Mouse (Mus musculus): ENCODE data around the gene Otop2. TPM values are rescaled to one million over a fixed set of nuclear protein-coding genes. Genes with fewer than 3 reads are reported as not detected.

Otop2 gene
- polyA plus RNA-seq, 1 experiment from 2014 or later: not detected

DNA sequence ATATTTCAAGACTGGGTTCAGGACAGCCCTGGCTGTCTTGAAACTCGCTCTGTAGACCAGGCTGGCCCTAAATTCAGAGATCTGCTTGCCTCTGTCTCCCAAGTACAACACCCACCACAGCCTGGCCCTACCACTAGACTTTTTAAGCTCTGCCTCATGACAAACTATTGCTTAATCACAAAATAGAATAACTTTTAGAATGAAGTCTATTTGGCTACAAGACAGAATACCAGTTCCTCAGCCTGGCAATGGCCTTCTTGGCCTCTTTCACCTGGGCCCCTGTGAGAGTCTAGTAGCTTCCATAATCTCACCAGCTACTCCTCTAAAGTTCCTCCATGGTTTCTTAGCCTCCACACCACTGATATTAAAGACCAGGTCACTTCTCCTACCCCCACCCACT lies 16.6 kb upstream of the Otop2 start:
- no peak for ATAC-seq (ENCODE audit: low FRiP score, low read depth)
- H3K27ac ChIP-seq (replicated peaks): no peak overlapping the region

DNA sequence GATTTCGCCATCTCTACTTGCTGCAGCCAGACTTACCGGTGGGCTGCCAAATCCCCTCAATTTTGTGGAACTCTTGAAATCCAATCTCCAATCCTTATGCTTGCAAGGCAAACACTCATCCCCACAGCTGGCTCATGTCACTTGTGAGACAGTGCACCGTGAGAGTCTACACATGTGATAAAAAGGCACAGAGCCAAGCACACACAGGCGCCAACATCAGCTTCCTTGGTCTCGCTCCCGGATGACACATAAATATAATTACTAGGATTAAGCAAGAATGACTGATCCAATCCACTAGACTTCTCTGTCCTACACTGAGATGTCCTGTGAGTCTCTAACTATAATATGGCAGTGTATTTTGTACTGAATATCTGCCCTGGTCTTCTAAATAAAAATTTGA lies 16.0 kb upstream of the Otop2 start:
- no peak for ATAC-seq (ENCODE audit: low FRiP score, low read depth)
- Histone ChIP-seq H3K9me3 (no peaks in the 10 kb centered on the region), H3K4me3 (no peak overlapping the region), H3K36me3 (no peaks in the 10 kb centered on the region), H3K27me3 (peaks cover 4% of the 10 kb centered on the region), H3K9ac (replicated peaks) (no peak overlapping the region), H3K27ac (replicated peaks) (no peak overlapping the region), H3K4me2 (replicated peaks) (no peak overlapping the region), H3K4me1 (peaks cover 4% of the 10 kb centered on the region; the same call in 1 of the 2 replicates)
- 92% methylated on average over 6 of the region's 6 CpGs for WGBS

More for the DNA sequence above, 16.6 kb upstream of the Otop2 start:
- no peaks in the 10 kb centered on the region for H3K9me3 ChIP-seq
- H3K4me1 ChIP-seq: peaks cover 4% of the 10 kb centered on the region; the same call in 1 of the 2 replicates
- H3K27me3 ChIP-seq: no peaks in the 10 kb centered on the region; the same call in 1 of the 2 replicates
- no peak overlapping the region for H3K4me2 ChIP-seq (replicated peaks)
- 95% methylated on average over 1 of the region's 1 CpGs for WGBS
- H3K4me3 ChIP-seq: no peak overlapping the region
- H3K9ac ChIP-seq (replicated peaks): no peak overlapping the region
- H3K36me3 ChIP-seq: no peaks in the 10 kb centered on the region

DNA sequence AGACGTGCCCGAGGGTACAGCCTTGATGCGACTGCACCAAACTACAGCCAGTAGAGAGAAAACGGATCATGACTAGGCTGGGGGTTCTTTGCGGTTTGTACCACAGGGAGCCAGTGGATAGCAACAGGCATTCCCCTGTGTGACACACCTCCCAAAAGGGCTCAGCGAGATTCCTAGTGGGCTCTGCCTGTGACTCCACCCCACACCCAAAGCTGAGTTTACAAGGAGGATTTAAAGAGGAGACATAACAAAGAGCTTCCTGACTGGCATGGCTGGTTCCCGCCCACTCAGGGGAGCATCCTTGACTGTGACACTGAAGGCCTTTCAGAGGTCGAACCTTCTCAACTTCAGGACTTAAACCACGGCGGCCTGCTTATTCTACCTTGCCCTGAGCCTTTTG lies 15.5 kb upstream of the Otop2 start:
- H3K4me3 ChIP-seq: no peak overlapping the region
- H3K4me1 ChIP-seq: peaks cover 4% of the 10 kb centered on the region; the same call in 1 of the 2 replicates
- H3K27me3 ChIP-seq: peaks cover 10% of the 10 kb centered on the region
- ATAC-seq (ENCODE audit: low FRiP score, low read depth): no peak
- H3K4me2 ChIP-seq (replicated peaks): no peak overlapping the region
- 78% methylated on average over 10 of the region's 10 CpGs for WGBS
- H3K9me3 ChIP-seq: no peaks in the 10 kb centered on the region
- no peak overlapping the region for H3K9ac ChIP-seq (replicated peaks)
- H3K27ac ChIP-seq (replicated peaks): no peak overlapping the region
- H3K36me3 ChIP-seq: no peaks in the 10 kb centered on the region

DNA sequence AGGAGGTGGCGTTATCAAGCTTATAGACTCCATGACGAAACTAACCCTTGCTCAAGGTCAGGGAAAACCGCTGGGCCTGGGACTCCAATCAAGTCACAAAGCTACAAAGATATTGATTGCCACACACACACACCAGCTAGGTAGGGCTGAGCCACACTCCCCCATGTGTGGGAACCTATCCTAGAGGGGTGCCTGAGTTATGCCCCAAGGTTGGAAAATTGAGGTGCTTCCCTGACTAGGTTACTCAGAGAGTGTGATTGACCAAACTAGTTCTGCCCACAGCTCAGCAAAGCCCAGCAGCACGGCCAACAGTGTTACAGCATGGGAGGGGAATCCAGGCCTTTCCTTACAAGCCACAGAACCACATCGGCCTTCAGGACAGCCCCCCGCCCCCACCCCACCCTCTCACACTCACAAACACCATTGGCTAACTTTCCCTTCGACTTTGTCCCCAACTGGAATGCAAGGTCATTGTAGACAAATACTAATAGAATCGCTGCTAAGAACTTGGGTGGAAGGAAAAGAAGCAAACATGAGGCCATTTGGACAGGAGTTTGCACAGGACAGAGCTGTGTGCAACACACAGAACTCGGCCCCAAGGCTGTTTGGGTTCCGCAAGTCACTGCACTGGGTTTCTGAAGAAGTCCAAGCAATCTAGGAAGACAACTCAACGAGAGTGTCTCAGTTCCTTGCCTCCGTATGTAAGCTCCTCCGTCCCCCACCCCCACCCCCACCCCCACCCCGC lies 14.2 kb upstream of the Otop2 start:
- no peak overlapping the region for H3K4me3 ChIP-seq
- H3K9ac ChIP-seq (replicated peaks): no peak overlapping the region
- no peak overlapping the region for H3K4me2 ChIP-seq (replicated peaks)
- H3K4me1 ChIP-seq: peaks cover 11% of the 10 kb centered on the region; the same call in 1 of the 2 replicates
- H3K27ac ChIP-seq (replicated peaks): no peak overlapping the region
- no peaks in the 10 kb centered on the region for H3K36me3 ChIP-seq
- 72% methylated on average over 14 of the region's 14 CpGs for WGBS
- ATAC-seq (ENCODE audit: low FRiP score, low read depth): no peak
- peaks cover 23% of the 10 kb centered on the region for H3K27me3 ChIP-seq
- H3K9me3 ChIP-seq: no peaks in the 10 kb centered on the region

DNA sequence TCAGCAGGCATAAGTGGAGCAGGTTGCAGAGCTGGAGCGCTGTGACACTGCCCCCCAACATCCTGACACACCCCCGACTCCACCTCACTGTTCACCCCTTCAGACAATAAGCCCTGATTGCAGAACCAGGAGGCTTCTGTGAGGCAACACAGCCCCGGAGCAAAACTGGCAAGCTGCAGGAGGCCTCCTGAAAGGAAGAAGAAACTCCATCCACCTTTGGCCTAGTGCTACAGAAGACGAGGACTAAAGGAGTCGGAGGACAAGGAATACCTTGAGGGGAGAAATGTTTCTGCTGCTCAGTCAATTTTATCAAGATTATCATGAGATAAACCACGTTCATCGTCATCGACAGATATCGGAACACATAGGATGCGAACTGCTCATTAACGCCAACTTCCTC lies 11.0 kb upstream of the Otop2 start:
- no peak overlapping the region for H3K27ac ChIP-seq (replicated peaks)
- peaks cover 13% of the 10 kb centered on the region; the same call in 1 of the 2 replicates for H3K4me1 ChIP-seq
- H3K9me3 ChIP-seq: no peaks in the 10 kb centered on the region
- peaks cover 42% of the 10 kb centered on the region for H3K27me3 ChIP-seq
- no peak overlapping the region for H3K4me2 ChIP-seq (replicated peaks)
- H3K36me3 ChIP-seq: no peaks in the 10 kb centered on the region
- 90% methylated on average over 11 of the region's 11 CpGs for WGBS
- H3K9ac ChIP-seq (replicated peaks): no peak overlapping the region
- no peak for ATAC-seq (ENCODE audit: low FRiP score, low read depth)
- no peak overlapping the region for H3K4me3 ChIP-seq

DNA sequence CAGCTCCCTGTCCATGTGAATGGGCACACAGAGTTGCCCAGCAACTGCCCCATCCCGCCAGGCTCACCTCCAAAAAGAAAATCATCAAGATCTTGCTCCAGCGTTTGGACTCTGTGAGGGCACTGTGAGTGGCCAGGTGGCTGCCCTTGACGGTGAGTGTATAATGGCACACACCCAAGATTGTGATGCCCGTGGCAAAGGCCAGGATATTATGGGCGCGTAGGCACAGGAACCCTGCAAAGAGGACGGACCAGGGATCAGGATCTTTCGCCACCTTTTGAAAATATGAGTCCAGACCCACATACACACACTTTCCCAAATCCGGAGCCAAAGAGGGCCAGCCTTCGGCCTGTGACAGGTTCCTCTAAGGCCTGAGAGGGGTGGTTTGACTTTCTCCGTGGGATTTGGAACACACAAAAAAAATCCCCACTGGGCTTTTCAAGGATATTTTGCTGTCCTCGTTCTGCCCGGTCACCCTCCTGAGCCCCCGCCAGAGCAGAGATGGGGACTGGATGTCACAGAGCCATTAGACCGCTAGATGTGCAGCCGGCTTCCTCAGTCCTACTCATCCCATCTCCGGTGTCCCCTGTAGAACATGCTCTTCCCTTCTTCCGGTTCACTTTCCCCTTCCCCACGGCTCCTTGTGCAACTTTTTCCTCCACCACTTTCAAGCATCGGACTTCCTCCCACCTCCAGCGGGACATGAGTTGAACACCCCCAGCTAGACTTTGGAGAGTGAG lies 10.3 kb upstream of the Otop2 start:
- Histone ChIP-seq H3K9me3 (no peaks in the 10 kb centered on the region), H3K9ac (replicated peaks) (peak overlapping the region; percentile 62; the same call in 1 of the 2 replicates), H3K36me3 (no peaks in the 10 kb centered on the region), H3K27me3 (peaks cover 42% of the 10 kb centered on the region), H3K27ac (replicated peaks) (no peak overlapping the region), H3K4me1 (peaks cover 13% of the 10 kb centered on the region; the same call in 1 of the 2 replicates), H3K4me3 (peak overlapping the region; percentile 48), H3K4me2 (replicated peaks) (peak overlapping the region; percentile 86)
- 56% methylated on average over 21 of the region's 21 CpGs for whole genome bisulfite sequencing
- no peak for ATAC-seq (ENCODE audit: low FRiP score, low read depth)

DNA sequence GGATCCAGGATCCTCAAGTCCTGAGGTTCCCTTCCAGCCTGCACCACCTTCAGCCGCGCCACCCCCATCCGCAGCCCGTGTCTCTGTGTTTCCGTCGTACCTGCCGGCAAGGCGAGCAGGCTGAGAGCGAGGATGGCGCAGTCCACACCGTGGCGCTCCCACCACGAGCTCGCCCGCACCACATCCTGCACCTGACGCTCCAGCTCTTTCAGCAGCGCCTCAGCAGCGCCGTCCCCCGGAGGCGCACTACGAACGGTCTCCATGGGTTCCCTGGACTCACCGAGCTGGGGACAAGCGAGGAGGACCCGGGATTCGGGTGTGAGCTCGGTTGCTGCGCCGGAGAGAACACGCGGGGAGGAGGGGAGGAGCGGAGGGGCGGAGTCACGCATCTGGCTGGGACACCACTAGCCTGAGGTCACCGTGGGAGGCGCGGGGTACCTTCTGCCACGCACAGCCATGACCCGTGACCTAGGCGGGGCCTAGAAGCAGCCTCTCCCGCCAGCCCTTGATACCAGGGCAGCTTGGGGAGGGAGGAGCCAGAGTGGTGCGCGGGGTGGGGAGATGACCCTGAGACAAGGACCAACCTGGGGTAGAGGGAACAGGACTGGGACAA lies 9.6 kb upstream of the Otop2 start, which contains the start of gene Fads6:
Fads6 (minus strand) TSS at position 450 of the 613 bp plus-strand sequence.
- peak within 1 kb of the TSS; percentile 86 for H3K4me2 ChIP-seq (replicated peaks)
- H3K9ac ChIP-seq (replicated peaks): peak within 1 kb of the TSS; percentile 62; the same call in 1 of the 2 replicates
- under 1% methylated on average over 43 of the region's 44 CpGs for WGBS
- H3K4me1 ChIP-seq: peaks cover 13% of the 10 kb centered on the region; the same call in 1 of the 2 replicates
- H3K27ac ChIP-seq (replicated peaks): no peak within 1 kb of the TSS
- ATAC-seq (ENCODE audit: low FRiP score, low read depth): peak; percentile 56
- H3K9me3 ChIP-seq: no peaks in the 10 kb centered on the region
- no peaks in the 10 kb centered on the region for H3K36me3 ChIP-seq
- peak within 1 kb of the TSS; percentile 48 for H3K4me3 ChIP-seq
- peaks cover 42% of the 10 kb centered on the region for H3K27me3 ChIP-seq

DNA sequence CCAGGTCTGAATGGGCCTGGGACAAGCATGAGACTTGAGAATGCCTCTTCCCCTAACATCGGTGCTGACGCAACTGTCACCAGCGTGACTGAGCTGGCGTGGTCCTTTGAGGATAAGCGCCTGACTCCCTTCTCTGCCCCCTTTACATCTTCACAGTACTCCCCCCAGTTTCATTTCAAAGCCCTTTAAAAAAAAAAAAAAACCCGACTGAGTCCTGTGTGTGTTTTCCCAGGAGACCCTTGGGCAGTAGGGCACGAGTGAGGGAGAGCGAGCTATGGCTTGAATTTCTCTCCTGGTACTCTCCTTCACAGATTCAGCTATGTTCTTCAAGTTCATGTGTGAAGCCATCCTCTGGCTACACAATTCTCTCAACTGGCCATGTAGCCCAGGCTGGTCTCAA lies 8.8 kb upstream of the Otop2 start:
- Histone ChIP-seq H3K4me1 (peaks cover 13% of the 10 kb centered on the region; the same call in 1 of the 2 replicates), H3K27ac (replicated peaks) (no peak overlapping the region), H3K9me3 (no peaks in the 10 kb centered on the region), H3K4me3 (no peak overlapping the region), H3K9ac (replicated peaks) (no peak overlapping the region), H3K4me2 (replicated peaks) (0 out of 2 replicates have a peak overlapping the region, but pooled peaks have one; percentile 86), H3K36me3 (no peaks in the 10 kb centered on the region), H3K27me3 (peaks cover 42% of the 10 kb centered on the region)
- ATAC-seq (ENCODE audit: low FRiP score, low read depth): no peak
- WGBS: 74% methylated on average over 8 of the region's 8 CpGs

DNA sequence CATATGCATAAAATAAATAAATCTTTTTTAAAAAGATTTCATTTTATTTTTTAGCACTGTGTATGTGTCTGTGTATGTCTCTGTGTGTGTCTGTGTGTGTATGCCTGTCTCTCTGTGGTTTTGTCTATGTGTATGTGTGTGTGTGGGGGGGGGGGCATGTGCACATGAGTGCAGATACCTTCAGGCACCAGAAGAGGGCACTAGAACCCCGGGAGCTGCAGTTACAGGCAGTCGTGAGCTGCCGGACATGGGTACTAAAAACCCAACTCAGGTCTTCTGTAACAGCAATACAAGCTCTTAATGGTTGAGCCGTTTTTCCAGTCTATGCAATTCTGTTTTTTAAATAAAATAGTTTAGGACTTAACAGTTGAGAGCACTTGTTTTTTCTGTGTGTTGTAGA lies 6.2 kb upstream of the Otop2 start:
- H3K9me3 ChIP-seq: no peaks in the 10 kb centered on the region
- H3K4me3 ChIP-seq: no peak overlapping the region
- H3K9ac ChIP-seq (replicated peaks): no peak overlapping the region
- H3K36me3 ChIP-seq: no peaks in the 10 kb centered on the region
- H3K27ac ChIP-seq (replicated peaks): no peak overlapping the region
- no peak for ATAC-seq (ENCODE audit: low FRiP score, low read depth)
- peaks cover 39% of the 10 kb centered on the region for H3K27me3 ChIP-seq
- H3K4me2 ChIP-seq (replicated peaks): no peak overlapping the region
- H3K4me1 ChIP-seq: peaks cover 13% of the 10 kb centered on the region; the same call in 1 of the 2 replicates
- WGBS: 87% methylated on average over 4 of the region's 4 CpGs

DNA sequence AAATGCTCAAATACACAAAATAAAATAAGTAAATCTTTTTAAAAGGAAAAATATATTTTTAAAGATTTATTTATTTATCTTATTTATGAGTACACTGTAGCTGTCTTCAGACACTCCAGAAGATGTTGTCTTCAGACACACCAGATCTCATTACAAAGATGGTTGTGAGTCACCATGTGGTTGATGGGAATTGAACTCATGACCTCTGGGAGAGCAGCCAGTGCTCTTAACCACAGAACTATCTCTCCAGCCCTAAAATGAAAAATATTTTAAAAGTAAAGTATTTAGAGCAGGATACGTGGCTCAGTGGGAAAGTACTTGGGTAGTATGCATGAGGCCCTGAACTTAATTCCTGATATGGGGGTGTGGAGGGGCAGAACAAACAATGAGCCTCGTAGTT lies 5.6 kb upstream of the Otop2 start:
- no peak for ATAC-seq (ENCODE audit: low FRiP score, low read depth)
- Histone ChIP-seq H3K9ac (replicated peaks) (no peak overlapping the region), H3K4me1 (peaks cover 13% of the 10 kb centered on the region; the same call in 1 of the 2 replicates), H3K4me3 (no peak overlapping the region), H3K9me3 (no peaks in the 10 kb centered on the region), H3K27me3 (peaks cover 35% of the 10 kb centered on the region), H3K4me2 (replicated peaks) (no peak overlapping the region), H3K36me3 (no peaks in the 10 kb centered on the region), H3K27ac (replicated peaks) (no peak overlapping the region)
- WGBS: 97% methylated on average over 2 of the region's 2 CpGs

DNA sequence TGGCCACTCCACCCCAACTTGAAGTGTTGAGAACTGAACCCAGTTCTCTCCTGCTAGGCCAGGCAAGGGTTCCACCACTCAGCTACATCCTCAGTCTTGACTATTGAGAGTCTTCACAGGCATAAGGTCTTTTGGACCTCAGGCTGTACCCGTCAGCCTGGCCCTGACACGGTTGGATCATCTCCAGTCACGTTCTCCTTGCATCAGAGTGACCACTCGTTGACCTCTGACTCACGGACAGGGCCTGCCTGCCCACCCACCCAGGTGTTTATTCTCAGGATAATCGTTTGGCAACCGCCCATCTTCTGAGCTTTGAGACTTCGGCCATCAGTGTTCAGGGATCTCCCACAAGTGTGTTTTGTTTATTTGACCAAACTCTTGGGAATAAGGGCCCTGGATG lies 3.8 kb upstream of the Otop2 start:
- no peak for ATAC-seq (ENCODE audit: low FRiP score, low read depth)
- H3K4me3 ChIP-seq: no peak overlapping the region
- 77% methylated on average over 8 of the region's 8 CpGs for WGBS
- peaks cover 8% of the 10 kb centered on the region; the same call in 1 of the 2 replicates for H3K4me1 ChIP-seq
- H3K36me3 ChIP-seq: no peaks in the 10 kb centered on the region
- no peaks in the 10 kb centered on the region for H3K9me3 ChIP-seq
- H3K4me2 ChIP-seq (replicated peaks): no peak overlapping the region
- H3K9ac ChIP-seq (replicated peaks): no peak overlapping the region
- peaks cover 34% of the 10 kb centered on the region for H3K27me3 ChIP-seq
- H3K27ac ChIP-seq (replicated peaks): no peak overlapping the region

DNA sequence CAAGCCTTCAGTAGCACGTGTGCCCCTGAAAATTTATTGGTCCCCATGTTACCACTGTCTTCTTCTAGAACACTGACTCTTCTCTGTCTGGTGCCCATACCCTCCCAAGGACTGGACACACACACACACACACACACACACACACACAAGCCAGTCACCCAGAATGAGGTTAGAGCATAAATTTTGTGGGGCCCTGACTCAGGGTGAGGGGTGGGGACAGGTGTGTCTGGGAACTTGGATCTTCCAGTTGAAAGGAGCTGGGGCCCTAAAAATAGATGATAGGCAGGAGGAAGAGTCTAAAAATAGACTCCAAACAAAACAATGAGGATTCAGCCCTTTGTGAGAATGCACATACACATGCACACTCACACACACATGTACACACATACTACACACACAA lies 1.8 kb downstream of the Otop2 start:
- Histone ChIP-seq H3K4me2 (replicated peaks) (no peak overlapping the region), H3K27me3 (peaks cover 42% of the 10 kb centered on the region), H3K36me3 (no peaks in the 10 kb centered on the region), H3K9me3 (no peaks in the 10 kb centered on the region), H3K9ac (replicated peaks) (no peak overlapping the region), H3K27ac (replicated peaks) (no peak overlapping the region), H3K4me3 (no peak overlapping the region), H3K4me1 (peaks cover 8% of the 10 kb centered on the region; the same call in 1 of the 2 replicates)
- WGBS: 47% methylated on average over 1 of the region's 1 CpGs
- ATAC-seq (ENCODE audit: low FRiP score, low read depth): no peak

Measured in midbrain, embryonic 12.5 days (tissue).